Mouse (Mus musculus): ENCODE data around the gene Polr2c.
A peak's percentile ranks its signal among the peaks of the same experiment; 100 is the strongest.
"Not testable (repeated sequence)": the region's sequence is repeated elsewhere in the genome, so short reads cannot be mapped to it uniquely, and the experiment has no call there.

The Polr2c gene

GRCm38 (mm10) chr8:94857346-94858173, at the start of gene Polr2c:
TSS of gene Polr2c (plus strand) at chr8:94857450.
- peak; percentile 85 for DNase-seq (ENCODE audit: low spot score)

GRCm38 (mm10) chr8:94807506-94807905, 49.7 kb upstream of the Polr2c start:
- DNase-seq (ENCODE audit: low spot score), result peak; percentile 83

- DNase-seq (ENCODE audit: low spot score), result no peak
These were observed 48.9 kb upstream of the Polr2c start for GRCm38 (mm10) chr8:94808372-94808771.

GRCm38 (mm10) chr8:94810153-94810552, 47.1 kb upstream of the Polr2c start, which contains the start of gene Ccl17:
TSS of gene Ccl17 (plus strand) at chr8:94810453.
- DNase-seq (ENCODE audit: low spot score), result no peak

GRCm38 (mm10) chr8:94810855-94811254, 46.4 kb upstream of the Polr2c start:
- DNase-seq (ENCODE audit: low spot score), result no peak

- no peak for DNase-seq (ENCODE audit: low spot score)
These were observed 45.6 kb upstream of the Polr2c start for GRCm38 (mm10) chr8:94811654-94812053.

GRCm38 (mm10) chr8:94812645-94813098, 44.6 kb upstream of the Polr2c start:
- DNase-seq (ENCODE audit: low spot score), result peak; percentile 92

- peak; percentile 34 for DNase-seq (ENCODE audit: low spot score)
These were observed 42.7 kb upstream of the Polr2c start for GRCm38 (mm10) chr8:94814556-94814955.

GRCm38 (mm10) chr8:94817933-94818332, 39.3 kb upstream of the Polr2c start:
- no peak for DNase-seq (ENCODE audit: low spot score)

GRCm38 (mm10) chr8:94819671-94820179, 37.5 kb upstream of the Polr2c start:
- DNase-seq (ENCODE audit: low spot score), result no peak

- no peak for DNase-seq (ENCODE audit: low spot score)
These were observed 36.7 kb upstream of the Polr2c start for GRCm38 (mm10) chr8:94820553-94820952.

GRCm38 (mm10) chr8:94821381-94821780, 35.9 kb upstream of the Polr2c start:
- DNase-seq (ENCODE audit: low spot score), result no peak

GRCm38 (mm10) chr8:94822637-94823560, 34.4 kb upstream of the Polr2c start:
- DNase-seq (ENCODE audit: low spot score), result peak; percentile 56

- DNase-seq (ENCODE audit: low spot score), result no peak
These were observed 32.1 kb upstream of the Polr2c start for GRCm38 (mm10) chr8:94825170-94825569.

- DNase-seq (ENCODE audit: low spot score), result no peak
These were observed 31.0 kb upstream of the Polr2c start for GRCm38 (mm10) chr8:94826210-94826609.

GRCm38 (mm10) chr8:94828284-94828683, 29.0 kb upstream of the Polr2c start:
- no peak for DNase-seq (ENCODE audit: low spot score)

GRCm38 (mm10) chr8:94833901-94834405, 23.3 kb upstream of the Polr2c start:
- DNase-seq (ENCODE audit: low spot score), result not testable (repeated sequence)

- DNase-seq (ENCODE audit: low spot score), result not testable (repeated sequence)
These were observed 21.5 kb upstream of the Polr2c start for GRCm38 (mm10) chr8:94835751-94836150.

GRCm38 (mm10) chr8:94836456-94837240, 20.6 kb upstream of the Polr2c start:
- no peak for DNase-seq (ENCODE audit: low spot score)

- peak; percentile 94 for DNase-seq (ENCODE audit: low spot score)
These were observed 19.3 kb upstream of the Polr2c start, which contains the start of the genes Coq9 and Ciapin1 for GRCm38 (mm10) chr8:94837662-94838574. TSS of gene Coq9 (plus strand) at chr8:94838321. TSS of gene Ciapin1 (minus strand) at chr8:94838358.
